Mouse (Mus musculus) bone marrow, adult 2 months (tissue): ENCODE data around the gene Gm8247.
"Not testable (repeated sequence)": the region's sequence is repeated elsewhere in the genome, so short reads cannot be mapped to it uniquely, and the experiment has no call there.

Experiments
- CTCF ChIP-seq: fragments of 200-500 bp; IDR thresholded peaks from 2 replicates; pipeline ENCODE4 v1.5.1; 2011; ENCODE audit warnings: low read length, control low read depth; ENCODE audit not compliant: control insufficient read depth, insufficient read depth
- POLR2A ChIP-seq: fragments of 200-500 bp; IDR thresholded peaks from 2 replicates; pipeline ENCODE4 v1.6.1; 2011; ENCODE audit warnings: low read depth, mild to moderate bottlenecking, control low read depth, low read length, borderline replicate concordance; ENCODE audit not compliant: control insufficient read depth

GRCm38 (mm10) chr14:44547961-44548360 lies 35.0 kb upstream of the Gm8247 start:
- not testable (repeated sequence) for TF ChIP-seq CTCF, POLR2A
